In the genomic region with DNA sequence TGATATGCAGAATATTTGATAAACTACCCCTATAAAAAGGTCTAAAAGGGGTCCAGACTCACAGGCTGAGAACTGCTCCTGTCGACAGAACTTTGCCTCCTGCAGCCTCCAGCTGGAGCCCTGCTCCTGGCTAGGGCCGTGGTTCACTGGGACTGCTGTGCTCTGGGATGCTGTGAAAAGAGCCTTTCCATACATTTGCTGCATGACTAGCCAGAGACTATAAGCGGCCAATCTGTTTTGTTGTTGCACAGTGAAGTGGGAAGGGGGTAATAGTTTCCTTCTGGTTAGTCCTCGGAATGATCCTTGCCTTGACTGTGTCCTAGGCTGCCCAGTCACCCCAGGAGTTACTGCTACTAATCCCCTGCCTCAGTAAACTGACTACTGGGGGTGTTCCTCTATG, we compare ENCODE assay signal across 12 mouse cellular contexts. TPM values are rescaled to one million over a fixed set of nuclear protein-coding genes. Genes with fewer than 3 reads are reported as not detected.
DNase-seq lines count a peak whose midpoint lies in the region; ATAC-seq and TF ChIP-seq lines count a peak whose summit lies in the region.
"Had no signal": no experiment of that assay in that cellular context is flagged by ENCODE, and none has a peak within 500 bp of the region (broad histone marks: within the 10 kb centered on the region; RNA-seq: fewer than 3 reads in every experiment).

No protein-coding gene starts in this region.

- 0 out of 2 replicates have a peak overlapping the region, but pooled peaks have one; percentile 30 for H3K27ac ChIP-seq in spleen, adult 2 months (ENCODE audit: insufficient read depth, low read length)
- peak overlapping the region; percentile 90 for H3K27ac ChIP-seq in forebrain, embryonic 12.5 days
- H3K27ac ChIP-seq in neural tube, embryonic 14.5 days (ENCODE audit: low read depth, low read length) = peak overlapping the region; percentile 64; the same call in 1 of the 2 replicates
- no peak overlapping the region for H3K27ac ChIP-seq in intestine, embryonic 16.5 days (ENCODE audit: low read length)

- H3K9me3 ChIP-seq in forebrain, embryonic 12.5 days = no peaks in the 10 kb centered on the region
- H3K9me3 ChIP-seq in neural tube, embryonic 14.5 days (ENCODE audit: control insufficient read depth, low read length) = no peaks in the 10 kb centered on the region
- H3K9me3 ChIP-seq in intestine, embryonic 16.5 days (ENCODE audit: control insufficient read depth, low read length) = no peaks in the 10 kb centered on the region
- H3K9me3 ChIP-seq: heart, embryonic 13.5 days had no signal

- DNase-seq in spleen, adult 2 months (ENCODE audit: low read depth in 1 of 2, low spot score in 2 of 2) = no peak
- DNase-seq in spleen, adult 18-20 months = no peak
- peak; percentile 7 for DNase-seq in liver
- no peak for DNase-seq in ovary, postnatal 36 days (ENCODE audit: low spot score)
- DNase-seq: adrenal gland, adult 2 months; cerebellum, adult 9-10 months; kidney, adult 11 months had no signal

- WGBS in spleen, adult 2 months = 86% methylated on average over 4 of the region's 4 CpGs
- WGBS in forebrain, embryonic 12.5 days = 12% methylated on average over 4 of the region's 4 CpGs
- 13% methylated on average over 4 of the region's 4 CpGs for WGBS in neural tube, embryonic 14.5 days
- 79% methylated on average over 4 of the region's 4 CpGs for WGBS in intestine, embryonic 16.5 days

- H3K36me3 ChIP-seq in spleen, adult 2 months (ENCODE audit: control insufficient read depth, insufficient read depth, low read length) = peaks cover 18% of the 10 kb centered on the region
- H3K36me3 ChIP-seq in forebrain, embryonic 12.5 days (replicated peaks) = peaks cover 63% of the 10 kb centered on the region
- H3K36me3 ChIP-seq in neural tube, embryonic 14.5 days (ENCODE audit: control insufficient read depth, insufficient read depth, low read length) = peaks cover 42% of the 10 kb centered on the region
- H3K36me3 ChIP-seq in intestine, embryonic 16.5 days (ENCODE audit: control insufficient read depth, insufficient read depth, low read length) = peaks cover 8% of the 10 kb centered on the region

- no peak for TF ChIP-seq POLR2A in spleen, adult 2 months (IDR thresholded peaks at IDR 0.05; ENCODE audit: low read depth, low read length)

- peaks cover 27% of the 10 kb centered on the region; the same call in 1 of the 2 replicates for H3K4me1 ChIP-seq in spleen, adult 2 months (ENCODE audit: control insufficient read depth, insufficient read depth, insufficient read length)
- H3K4me1 ChIP-seq in forebrain, embryonic 12.5 days = peaks cover 48% of the 10 kb centered on the region
- H3K4me1 ChIP-seq in neural tube, embryonic 14.5 days (ENCODE audit: control insufficient read depth, insufficient read depth, low read length) = peaks cover 11% of the 10 kb centered on the region; the same call in 1 of the 2 replicates
- peaks cover 9% of the 10 kb centered on the region for H3K4me1 ChIP-seq in intestine, embryonic 16.5 days (ENCODE audit: control insufficient read depth, insufficient read depth, low read length)

- H3K9ac ChIP-seq in forebrain, embryonic 12.5 days = no peak overlapping the region
- H3K9ac ChIP-seq in neural tube, embryonic 14.5 days (replicated peaks; ENCODE audit: low read depth, low read length) = no peak overlapping the region
- no peak overlapping the region for H3K9ac ChIP-seq in intestine, embryonic 16.5 days (ENCODE audit: low read depth, low read length)
- H3K9ac ChIP-seq: heart, embryonic 13.5 days had no signal

- H3K4me2 ChIP-seq in forebrain, embryonic 12.5 days = peak overlapping the region; percentile 21
- no peak overlapping the region for H3K4me2 ChIP-seq in neural tube, embryonic 14.5 days (ENCODE audit: low read depth, low read length)
- H3K4me2 ChIP-seq in intestine, embryonic 16.5 days (ENCODE audit: low read depth, low read length) = no peak overlapping the region
- H3K4me2 ChIP-seq: heart, embryonic 13.5 days had no signal

- ATAC-seq in forebrain, embryonic 12.5 days (ENCODE audit: low FRiP score) = peak; percentile 80
- peak; percentile 73; the same call in 1 of the 2 replicates for ATAC-seq in neural tube, embryonic 14.5 days (ENCODE audit: low read depth)
- no peak for ATAC-seq in megakaryocyte-erythroid progenitor cell, adult 5-6 weeks (replicated peaks; ENCODE audit: low FRiP score, low TSS enrichment, poor library complexity, severe bottlenecking)
- ATAC-seq in intestine, embryonic 16.5 days = no peak

- H3K27me3 ChIP-seq in spleen, adult 2 months (ENCODE audit: control insufficient read depth, insufficient read depth, low read length) = no peaks in the 10 kb centered on the region
- no peaks in the 10 kb centered on the region for H3K27me3 ChIP-seq in forebrain, embryonic 12.5 days
- no peaks in the 10 kb centered on the region for H3K27me3 ChIP-seq in neural tube, embryonic 14.5 days (ENCODE audit: control insufficient read depth, insufficient read depth, low read length)
- no peaks in the 10 kb centered on the region for H3K27me3 ChIP-seq in intestine, embryonic 16.5 days (replicated peaks; ENCODE audit: control insufficient read depth, insufficient read depth, low read length)
- H3K27me3 ChIP-seq: heart, embryonic 13.5 days had no signal

- TF ChIP-seq CTCF in spleen, adult 2 months (IDR thresholded peaks at IDR 0.05; ENCODE audit: extremely low read depth, insufficient read depth, insufficient read length, insufficient replicate concordance) = no peak

- no peak overlapping the region for H3K4me3 ChIP-seq in spleen, adult 2 months (ENCODE audit: extremely low read depth, insufficient read depth, insufficient read length)
- no peak overlapping the region for H3K4me3 ChIP-seq in forebrain, embryonic 12.5 days (replicated peaks)
- H3K4me3 ChIP-seq in neural tube, embryonic 14.5 days (ENCODE audit: low read depth, low read length) = no peak overlapping the region
- H3K4me3 ChIP-seq in intestine, embryonic 16.5 days (ENCODE audit: low read length) = no peak overlapping the region
- H3K4me3 ChIP-seq: heart, embryonic 13.5 days had no signal

RNA-seq across cellular contexts. Expression of a gene that starts 8.4 kb away (rescaled TPM):
- 1.5 and 3.2 TPM in 2 replicates for polyA plus RNA-seq in spleen, adult 2 months (2012; rRNA removed)
- polyA plus RNA-seq in forebrain, embryonic 12.5 days (2016; fragmentation: Nextera tagmentation; extraction: Ambion mirVana) = 2.4 TPM in 2 replicates
- 1.3 and 1.5 TPM in 2 replicates for polyA plus RNA-seq in neural tube, embryonic 14.5 days (2014; fragmentation: Nextera tagmentation; extraction: Ambion mirVana)
- 0.63 TPM in 1 of 2 replicates, not detected in the other for total RNA-seq in megakaryocyte-erythroid progenitor cell, adult 5-6 weeks (2014; fragmentation: Nextera tagmentation)
- total RNA-seq in megakaryocyte-erythroid progenitor cell, adult 5-6 weeks (2017) = 0.89 and 1.2 TPM in 2 replicates
- polyA plus RNA-seq in intestine, embryonic 16.5 days (2015; fragmentation: Nextera tagmentation; extraction: Ambion mirVana) = 12.7 and 14.1 TPM in 2 replicates

Comparison
In these comparisons a context has a peak if more than half of its experiments do, and no peak if none do; other contexts are left out.
1. ATAC-seq: peak in forebrain, embryonic 12.5 days (single experiment) and neural tube, embryonic 14.5 days (single experiment); none in megakaryocyte-erythroid progenitor cell, adult 5-6 weeks (single experiment) and intestine, embryonic 16.5 days (single experiment).